10 mouse cellular contexts compared by ENCODE assay signal in genomic region chr2:109921298-109922035, GRCm38 (mm10). TPM values are rescaled to one million over a fixed set of nuclear protein-coding genes. Genes with fewer than 3 reads are reported as not detected.
DNase-seq lines count a peak whose midpoint lies in the region; ATAC-seq lines count a peak whose summit lies in the region.
"Had no signal": no experiment of that assay in that cellular context is flagged by ENCODE, and none has a peak within 500 bp of the region (broad histone marks: within the 10 kb centered on the region; RNA-seq: fewer than 3 reads in every experiment).

No protein-coding gene starts in this region.

- ATAC-seq in kidney, embryonic 15.5 days (replicated peaks; ENCODE audit: low FRiP score) = no peak
- ATAC-seq in hindbrain, embryonic 11.5 days (ENCODE audit: low FRiP score) = no peak
- no peak for ATAC-seq in neural tube, embryonic 13.5 days (ENCODE audit: low read depth)
- ATAC-seq: inflammation-experienced regulatory T-cells, adult 6 months had no signal

- no peaks in the 10 kb centered on the region for H3K9me3 ChIP-seq in kidney, embryonic 15.5 days (replicated peaks)
- H3K9me3 ChIP-seq in hindbrain, embryonic 11.5 days (ENCODE audit: control insufficient read depth, low read length) = no peaks in the 10 kb centered on the region
- no peaks in the 10 kb centered on the region for H3K9me3 ChIP-seq in neural tube, embryonic 13.5 days

- 51% methylated on average over 8 of the region's 8 CpGs for WGBS in kidney, embryonic 15.5 days
- WGBS in hindbrain, embryonic 11.5 days = 78% methylated on average over 8 of the region's 8 CpGs
- 48% methylated on average over 8 of the region's 8 CpGs for WGBS in neural tube, embryonic 13.5 days

- no peak overlapping the region for H3K27ac ChIP-seq in kidney, embryonic 15.5 days
- no peak overlapping the region for H3K27ac ChIP-seq in hindbrain, embryonic 11.5 days (ENCODE audit: low read depth, low read length)
- H3K27ac ChIP-seq in neural tube, embryonic 13.5 days (replicated peaks) = peak overlapping the region; percentile 61; the same call in 1 of the 2 replicates

- no peak overlapping the region for H3K9ac ChIP-seq in kidney, embryonic 15.5 days
- no peak overlapping the region for H3K9ac ChIP-seq in hindbrain, embryonic 11.5 days (ENCODE audit: low read depth, low read length)
- H3K9ac ChIP-seq in neural tube, embryonic 13.5 days = no peak overlapping the region

- peak; percentile 59 to 89 for DNase-seq in adrenal gland, adult (ENCODE audit: inconsistent age in 2 of 2, low spot score in 1 of 2)
- no peak for DNase-seq in adrenal gland, postnatal 4 days (ENCODE audit: low spot score in 2 of 2)
- no peak for DNase-seq in kidney, adult 11 months
- DNase-seq in hindbrain, embryonic 11.5 days (ENCODE audit: low spot score) = no peak
- no peak for DNase-seq in lung, adult 18-20 months
- DNase-seq in ovary, postnatal 36 days (ENCODE audit: low spot score) = no peak
- DNase-seq: lung, postnatal 36 days had no signal

- peaks cover 48% of the 10 kb centered on the region for H3K4me1 ChIP-seq in kidney, embryonic 15.5 days
- no peaks in the 10 kb centered on the region; the same call in 1 of the 2 replicates for H3K4me1 ChIP-seq in hindbrain, embryonic 11.5 days (replicated peaks; ENCODE audit: control insufficient read depth, insufficient read depth, low read length)
- peaks cover 55% of the 10 kb centered on the region for H3K4me1 ChIP-seq in neural tube, embryonic 13.5 days (replicated peaks)

- no peaks in the 10 kb centered on the region for H3K27me3 ChIP-seq in kidney, embryonic 15.5 days
- H3K27me3 ChIP-seq in hindbrain, embryonic 11.5 days (ENCODE audit: control insufficient read depth, insufficient read depth, low read length) = no peaks in the 10 kb centered on the region
- no peaks in the 10 kb centered on the region for H3K27me3 ChIP-seq in neural tube, embryonic 13.5 days

- H3K4me3 ChIP-seq in kidney, embryonic 15.5 days (replicated peaks) = peak overlapping the region; percentile 2; the same call in 1 of the 2 replicates
- 0 out of 2 replicates have a peak overlapping the region, but pooled peaks have one; percentile 4 for H3K4me3 ChIP-seq in hindbrain, embryonic 11.5 days (ENCODE audit: low read depth, low read length)
- H3K4me3 ChIP-seq in neural tube, embryonic 13.5 days = no peak overlapping the region

- H3K36me3 ChIP-seq in kidney, embryonic 15.5 days = peaks cover 6% of the 10 kb centered on the region; the same call in 1 of the 2 replicates
- H3K36me3 ChIP-seq in hindbrain, embryonic 11.5 days (ENCODE audit: control insufficient read depth, insufficient read depth, low read length) = no peaks in the 10 kb centered on the region
- H3K36me3 ChIP-seq in neural tube, embryonic 13.5 days = no peaks in the 10 kb centered on the region

- H3K4me2 ChIP-seq in kidney, embryonic 15.5 days = peak overlapping the region; percentile 77
- H3K4me2 ChIP-seq in hindbrain, embryonic 11.5 days (replicated peaks; ENCODE audit: low read depth, low read length) = peak overlapping the region; percentile 26
- peak overlapping the region; percentile 87 for H3K4me2 ChIP-seq in neural tube, embryonic 13.5 days

RNA-seq across cellular contexts. Expression of gene Lgr4, which starts 4.0 kb away (rescaled TPM):
- total RNA-seq in adrenal gland, postnatal 4 days (2021) = 100 to 1,000 TPM; 108 to 133 TPM
- polyA plus RNA-seq in kidney, embryonic 15.5 days (2015; fragmentation: Nextera tagmentation; extraction: Ambion mirVana) = 27.8 and 28.0 TPM in 2 replicates
- polyA plus RNA-seq in hindbrain, embryonic 11.5 days (2014; fragmentation: Nextera tagmentation; extraction: Ambion mirVana) = 18.3 and 20.7 TPM in 2 replicates
- polyA plus RNA-seq in neural tube, embryonic 13.5 days (2015; fragmentation: Nextera tagmentation; extraction: Ambion mirVana) = 10.7 and 11.3 TPM in 2 replicates

RNA-seq across cellular contexts. Expression of gene Lin7c, which starts 30.8 kb away (rescaled TPM):
- total RNA-seq in adrenal gland, postnatal 4 days (2021) = 10 to 100 TPM; 91.0 to 94.8 TPM
- 69.3 and 76.4 TPM in 2 replicates for polyA plus RNA-seq in kidney, embryonic 15.5 days (2015; fragmentation: Nextera tagmentation; extraction: Ambion mirVana)
- polyA plus RNA-seq in hindbrain, embryonic 11.5 days (2014; fragmentation: Nextera tagmentation; extraction: Ambion mirVana) = 140 and 161 TPM in 2 replicates
- polyA plus RNA-seq in neural tube, embryonic 13.5 days (2015; fragmentation: Nextera tagmentation; extraction: Ambion mirVana) = 152 and 176 TPM in 2 replicates

Comparison
In these comparisons a context has a peak if more than half of its experiments do, and no peak if none do; other contexts are left out.
1. DNase-seq: peak in adrenal gland, adult (2 of 2); none in adrenal gland, postnatal 4 days (0 of 2), kidney, adult 11 months (single experiment), hindbrain, embryonic 11.5 days (single experiment), lung, adult 18-20 months (0 of 2) and ovary, postnatal 36 days (single experiment).
2. H3K4me2 ChIP-seq: peak in every context shown above with its lines; median percentile 87 in neural tube, embryonic 13.5 days; 77 in kidney, embryonic 15.5 days; 26 in hindbrain, embryonic 11.5 days.